Mouse (Mus musculus): Measurements from ENCODE around the gene Stat3. TPM values are rescaled to one million over a fixed set of nuclear protein-coding genes. Genes with fewer than 3 reads are reported as not detected.

The Stat3 gene
- total and polyA plus RNA-seq, 3 experiments: 25.7 to 249 (median 64.7) TPM

GRCm38 (mm10) chr11:100981236-100981635 lies 41.9 kb upstream of the Stat3 start:
- no peak for TF ChIP-seq ZKSCAN1 (IDR thresholded peaks at IDR 0.05; ENCODE audit: low read depth, low read length)
- TF ChIP-seq UBTF (IDR thresholded peaks at IDR 0.05; ENCODE audit: borderline replicate concordance, insufficient read depth, low read depth, low read length): no peak
- no peak for TF ChIP-seq MYC (IDR thresholded peaks at IDR 0.05; ENCODE audit: low read depth, low read length)
- no peak for TF ChIP-seq USF2 (IDR thresholded peaks at IDR 0.05; ENCODE audit: borderline replicate concordance in 1 of 2, insufficient read depth in 1 of 2, low read depth in 1 of 2, low read length in 2 of 2)
- no peak for TF ChIP-seq ELF1 (IDR thresholded peaks at IDR 0.05; ENCODE audit: low read depth, low read length)
- no peak overlapping the region for H3K4me3 ChIP-seq (ENCODE audit: control insufficient read depth in 1 of 2, insufficient read depth in 1 of 2, low read depth in 2 of 2, low read length in 2 of 2)
- no peak overlapping the region for H3K9ac ChIP-seq (ENCODE audit: control insufficient read depth, low read depth, low read length, poor library complexity, severe bottlenecking)
- peaks cover 7 to 8% of the 10 kb centered on the region in 2 experiments; a peak in 3 of 4 replicates for H3K27me3 ChIP-seq (ENCODE audit: control insufficient read depth in 1 of 2, insufficient read depth in 2 of 2, low read length in 2 of 2)
- H3K9me3 ChIP-seq (replicated peaks; ENCODE audit: insufficient read depth, low read length): no peaks in the 10 kb centered on the region
- peaks cover 0 to 4% of the 10 kb centered on the region in 2 experiments; a peak in 1 of 4 replicates for H3K36me3 ChIP-seq (ENCODE audit: control insufficient read depth in 1 of 2, insufficient read depth in 2 of 2, low read length in 2 of 2)
- H3K79me2 ChIP-seq (ENCODE audit: control insufficient read depth, insufficient read depth, low read length, poor library complexity): no peaks in the 10 kb centered on the region
- H3K27ac ChIP-seq (ENCODE audit: control insufficient read depth, low read depth, low read length): no peak overlapping the region
- H3K4me1 ChIP-seq (ENCODE audit: control insufficient read depth in 1 of 2, insufficient read depth in 2 of 2, low read length in 2 of 2): peaks cover 4 to 11% of the 10 kb centered on the region in 2 experiments; a peak in 3 of 4 replicates
- no peak for DNase-seq (ENCODE audit: low read depth, low spot score)

GRCm38 (mm10) chr11:100980438-100980837 lies 41.1 kb upstream of the Stat3 start:
- no peak for DNase-seq (ENCODE audit: low read depth, low spot score)
- no peak overlapping the region for H3K27ac ChIP-seq (ENCODE audit: control insufficient read depth, low read depth, low read length)
- TF ChIP-seq EP300 (IDR thresholded peaks at IDR 0.05; ENCODE audit: low read depth in 1 of 2, low read length in 2 of 2) (no peak), USF1 (IDR thresholded peaks at IDR 0.05; ENCODE audit: low read depth, low read length) (no peak), MAFK (IDR thresholded peaks at IDR 0.05; ENCODE audit: borderline replicate concordance, low read depth, low read length) (no peak), TBP (IDR thresholded peaks at IDR 0.05; ENCODE audit: low read depth, low read length) (no peak), ZNF384 (IDR thresholded peaks at IDR 0.05; ENCODE audit: low read depth, low read length) (no peak), UBTF (IDR thresholded peaks at IDR 0.05; ENCODE audit: borderline replicate concordance, insufficient read depth, low read depth, low read length) (no peak), ZMIZ1 (IDR thresholded peaks at IDR 0.05; ENCODE audit: low read depth, low read length) (no peak), NELFE (IDR thresholded peaks at IDR 0.05; ENCODE audit: low read depth, low read length) (no peak), ZKSCAN1 (IDR thresholded peaks at IDR 0.05; ENCODE audit: low read depth, low read length) (no peak), E2F4 (IDR thresholded peaks at IDR 0.05; ENCODE audit: borderline replicate concordance, low read depth, low read length) (no peak), POLR2A (IDR thresholded peaks at IDR 0.05; ENCODE audit: control insufficient read depth in 1 of 2, insufficient read depth in 1 of 2, low read depth in 1 of 2, low read length in 2 of 2, poor library complexity in 1 of 2) (no peak), MYC (IDR thresholded peaks at IDR 0.05; ENCODE audit: low read depth, low read length) (no peak), BHLHE40 (IDR thresholded peaks at IDR 0.05; ENCODE audit: borderline replicate concordance, low read depth, low read length) (no peak), SIN3A (IDR thresholded peaks at IDR 0.05; ENCODE audit: low read length) (no peak), USF2 (IDR thresholded peaks at IDR 0.05; ENCODE audit: borderline replicate concordance in 1 of 2, insufficient read depth in 1 of 2, low read depth in 1 of 2, low read length in 2 of 2) (no peak), NRF1 (IDR thresholded peaks at IDR 0.05; ENCODE audit: insufficient read depth, low read depth, low read length, poor library complexity, severe bottlenecking) (no peak), KAT2A (conservative IDR thresholded peaks at IDR 0.05; ENCODE audit: low read depth, low read length) (no peak), MXI1 (IDR thresholded peaks at IDR 0.05; ENCODE audit: low read depth, low read length) (no peak), HCFC1 (IDR thresholded peaks at IDR 0.05; ENCODE audit: low read depth, low read length) (no peak), CHD1 (IDR thresholded peaks at IDR 0.05; ENCODE audit: low read depth, low read length) (no peak)

More at GRCm38 (mm10) chr11:100980438-100980837, 41.1 kb upstream of the Stat3 start:
- peaks cover 0 to 4% of the 10 kb centered on the region in 2 experiments; a peak in 1 of 4 replicates for H3K36me3 ChIP-seq (ENCODE audit: control insufficient read depth in 1 of 2, insufficient read depth in 2 of 2, low read length in 2 of 2)
- no peak overlapping the region for H3K9ac ChIP-seq (ENCODE audit: control insufficient read depth, low read depth, low read length, poor library complexity, severe bottlenecking)
- peaks cover 8% of the 10 kb centered on the region in 2 experiments; a peak in 3 of 4 replicates for H3K27me3 ChIP-seq (ENCODE audit: control insufficient read depth in 1 of 2, insufficient read depth in 2 of 2, low read length in 2 of 2)
- H3K79me2 ChIP-seq (ENCODE audit: control insufficient read depth, insufficient read depth, low read length, poor library complexity): no peaks in the 10 kb centered on the region
- H3K4me1 ChIP-seq (ENCODE audit: control insufficient read depth in 1 of 2, insufficient read depth in 2 of 2, low read length in 2 of 2): peaks cover 4 to 11% of the 10 kb centered on the region in 2 experiments; a peak in 3 of 4 replicates
- H3K4me3 ChIP-seq (ENCODE audit: control insufficient read depth in 1 of 2, insufficient read depth in 1 of 2, low read depth in 2 of 2, low read length in 2 of 2): no peak overlapping the region
- H3K9me3 ChIP-seq (replicated peaks; ENCODE audit: insufficient read depth, low read length): no peaks in the 10 kb centered on the region

Measured in MEL (cell line).